Mouse (Mus musculus): ENCODE results near the gene Slc9a7.

Slc9a7 gene

DNA sequence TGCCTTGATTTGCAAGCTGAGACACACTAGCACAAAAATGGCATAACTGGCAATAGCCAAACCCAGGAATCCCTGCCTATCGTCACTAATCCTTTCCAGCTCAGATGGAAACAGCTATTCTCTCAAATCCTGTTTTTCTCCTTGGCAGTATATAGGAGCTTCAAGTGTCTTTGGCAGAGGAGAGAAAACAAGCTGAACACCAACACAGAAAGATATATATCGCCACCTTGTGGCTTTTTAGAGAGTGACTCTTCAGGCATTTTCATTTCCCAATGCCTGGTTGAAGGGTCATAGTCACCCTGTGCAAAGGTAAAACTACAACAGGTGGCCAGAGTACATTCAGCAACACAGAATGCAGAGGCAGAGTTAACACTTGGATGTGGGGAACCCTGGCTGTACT, 134.1 kb downstream of the Slc9a7 start:
- ATAC-seq (ENCODE audit: low TSS enrichment), result peak; percentile 69

GRCm38 (mm10) chrX:20129466-20129865, 162.1 kb downstream of the Slc9a7 start:
- no peak for ATAC-seq (ENCODE audit: low TSS enrichment)

- ATAC-seq (ENCODE audit: low TSS enrichment), result no peak
These were observed 162.7 kb downstream of the Slc9a7 start for GRCm38 (mm10) chrX:20128951-20129350.

GRCm38 (mm10) chrX:20125481-20125880, 166.1 kb downstream of the Slc9a7 start:
- no peak for ATAC-seq (ENCODE audit: low TSS enrichment)

DNA sequence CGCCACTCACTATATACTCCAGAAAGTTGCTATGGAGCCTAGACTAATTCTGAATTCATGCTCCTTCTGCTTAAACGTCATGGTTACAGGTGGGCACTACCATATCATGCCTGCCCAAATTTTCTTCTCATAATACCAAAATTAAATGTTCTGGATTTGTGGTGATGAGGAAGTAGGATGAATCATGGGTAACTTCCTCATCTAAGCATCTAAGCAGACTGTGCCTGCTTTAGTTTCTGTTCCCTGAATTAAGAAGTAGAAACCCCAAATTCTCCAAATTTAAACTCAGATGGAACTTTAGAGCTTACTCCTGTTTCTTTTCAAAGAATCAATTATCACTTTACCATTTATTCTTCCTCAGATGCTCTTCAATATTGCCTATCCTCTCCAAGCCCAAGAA, 173.9 kb downstream of the Slc9a7 start:
- ATAC-seq (ENCODE audit: low TSS enrichment), result no peak

DNA sequence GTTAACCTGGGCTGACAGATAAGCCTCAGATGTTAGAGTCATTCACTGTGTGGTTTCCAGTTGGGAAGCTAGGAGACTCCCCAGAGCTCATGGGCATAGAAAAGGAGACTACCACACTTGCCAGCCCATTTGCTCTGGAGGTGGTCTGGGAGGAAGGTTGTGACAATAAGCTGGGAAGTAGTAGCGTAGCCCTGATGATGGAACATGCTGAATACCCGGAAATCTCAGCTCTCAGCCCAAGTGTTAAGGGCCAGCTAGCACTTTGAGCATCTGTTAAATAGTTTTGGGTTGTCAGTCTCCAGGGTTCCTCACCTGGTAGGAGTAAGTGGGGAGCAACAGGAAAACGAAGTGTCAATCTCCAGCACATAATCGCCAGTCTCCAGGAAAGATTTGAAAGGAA, 221.4 kb downstream of the Slc9a7 start:
- no peak for ATAC-seq (ENCODE audit: low TSS enrichment)

DNA sequence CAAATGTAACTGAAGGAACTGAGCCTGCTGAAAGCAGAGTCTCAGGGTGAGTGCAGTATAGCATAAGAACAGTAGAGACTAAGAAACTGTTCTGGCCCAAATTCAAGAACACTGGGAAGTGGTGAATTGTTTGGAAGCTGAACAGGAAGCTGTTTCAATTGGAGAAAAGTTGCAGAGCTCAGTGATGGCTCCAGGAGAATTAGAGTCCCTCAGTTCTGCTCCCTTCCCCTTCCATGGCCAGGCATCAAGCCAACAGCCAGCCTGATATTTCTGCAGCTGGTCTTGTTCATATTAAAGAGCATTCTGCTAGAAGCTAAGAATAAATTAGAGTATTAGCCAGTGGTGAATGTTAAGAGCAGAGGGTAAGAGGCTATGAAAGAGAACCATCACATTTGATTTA, 225.0 kb downstream of the Slc9a7 start:
- no peak for ATAC-seq (ENCODE audit: low TSS enrichment)

DNA sequence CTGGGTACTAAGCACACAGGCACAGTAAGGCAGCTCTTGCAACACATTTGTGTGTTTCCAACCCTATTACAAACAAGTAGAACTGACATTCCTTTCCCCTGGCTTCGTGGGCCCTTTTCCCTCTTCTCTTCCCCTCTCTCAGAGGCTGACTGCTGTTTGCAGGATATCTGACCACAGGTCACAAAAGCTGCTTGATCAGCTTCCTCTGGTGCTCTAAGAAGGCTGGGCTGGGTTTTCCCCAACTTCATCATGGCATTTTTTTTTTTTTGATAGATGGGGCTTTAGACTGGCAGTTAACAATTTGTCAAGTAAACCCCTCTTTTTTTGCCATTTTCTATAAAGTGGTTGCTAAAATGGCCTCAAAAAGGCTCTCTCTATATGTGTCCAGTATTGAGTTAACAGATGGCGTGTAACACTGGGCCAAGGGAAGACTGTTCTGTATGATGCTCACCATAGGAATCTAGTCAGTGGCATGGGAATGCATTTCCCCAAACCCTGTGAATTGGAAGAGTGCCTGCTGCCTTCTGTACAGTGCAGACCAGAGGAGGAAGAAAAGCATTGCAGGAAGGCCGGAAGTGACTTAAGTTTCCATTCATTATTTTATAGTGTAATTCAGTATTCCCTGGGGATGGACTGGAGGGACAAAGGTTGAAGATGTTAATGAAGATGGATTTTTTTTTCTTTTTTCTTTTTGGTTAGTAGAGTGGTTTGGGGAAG, 229.7 kb downstream of the Slc9a7 start:
- no peak for ATAC-seq (ENCODE audit: low TSS enrichment)

DNA sequence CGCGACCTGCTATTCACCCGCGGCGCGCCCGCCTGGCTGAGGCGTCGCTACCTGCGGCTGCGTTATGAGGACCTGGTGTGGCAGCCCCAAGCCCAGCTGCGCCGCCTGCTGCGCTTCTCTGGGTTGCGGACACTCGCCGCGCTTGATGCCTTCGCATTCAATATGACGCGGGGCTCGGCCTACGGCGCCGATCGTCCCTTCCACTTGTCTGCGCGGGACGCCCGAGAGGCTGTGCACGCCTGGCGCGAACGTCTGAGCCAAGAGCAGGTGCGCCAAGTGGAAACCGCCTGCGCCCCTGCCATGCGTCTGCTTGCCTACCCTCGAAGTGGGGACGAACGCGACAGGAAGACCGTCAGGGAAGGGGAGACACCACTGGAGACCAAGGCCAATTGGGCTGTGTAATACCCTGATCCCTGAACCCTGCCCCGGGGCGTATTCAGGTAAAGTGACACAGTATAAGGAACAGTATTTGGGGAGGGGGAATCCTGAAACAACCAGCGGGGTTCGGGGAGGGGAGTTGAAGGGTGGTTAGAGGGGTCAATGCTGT, 230.8 kb downstream of the Slc9a7 start:
- no peak for ATAC-seq (ENCODE audit: low TSS enrichment)

GRCm38 (mm10) chrX:20060096-20060768, 231.4 kb downstream of the Slc9a7 start:
- peak; percentile 27; the same call in 1 of the 2 replicates for ATAC-seq (ENCODE audit: low TSS enrichment)

GRCm38 (mm10) chrX:20059381-20059971, 232.1 kb downstream of the Slc9a7 start, which contains the start of gene Chst7:
Chst7 (plus strand) TSS chrX:20059560.
- peak; percentile 96 for ATAC-seq (ENCODE audit: low TSS enrichment)
